Mouse (Mus musculus): ENCODE results near the gene Gm37240. TPM values are rescaled to one million over a fixed set of nuclear protein-coding genes. Genes with fewer than 3 reads are reported as not detected.
A peak's percentile ranks its signal among the peaks of the same experiment; 100 is the strongest.
"Not testable (repeated sequence)": the region's sequence is repeated elsewhere in the genome, so short reads cannot be mapped to it uniquely, and the experiment has no call there.

Gm37240 gene
- polyA plus RNA-seq, 1 experiment, result 1.9 TPM

- Histone ChIP-seq H3K27ac (ENCODE audit: insufficient read depth, low read length) (no peak overlapping the region), H3K4me3 (ENCODE audit: insufficient read depth, low read length) (no peak overlapping the region), H3K4me1 (ENCODE audit: control insufficient read depth, insufficient read depth, low read length) (peaks cover 2% of the 10 kb centered on the region; the same call in 1 of the 2 replicates)
- no peak for TF ChIP-seq CTCF (IDR thresholded peaks at IDR 0.05; ENCODE audit: borderline replicate concordance, insufficient read depth, low read length)
- no peak for TF ChIP-seq POLR2A (IDR thresholded peaks at IDR 0.05; ENCODE audit: low read depth, low read length)
Measured at GRCm38 (mm10) chr3:85584966-85585365, 302.4 kb downstream of the Gm37240 start.

GRCm38 (mm10) chr3:85583194-85583593 is 304.1 kb downstream of the Gm37240 start:
- TF ChIP-seq POLR2A (IDR thresholded peaks at IDR 0.05; ENCODE audit: low read depth, low read length), result no peak
- TF ChIP-seq CTCF (IDR thresholded peaks at IDR 0.05; ENCODE audit: borderline replicate concordance, insufficient read depth, low read length), result no peak
- Histone ChIP-seq H3K27ac (ENCODE audit: insufficient read depth, low read length) (no peak overlapping the region), H3K4me1 (ENCODE audit: control insufficient read depth, insufficient read depth, low read length) (no peaks in the 10 kb centered on the region), H3K4me3 (ENCODE audit: insufficient read depth, low read length) (no peak overlapping the region)

GRCm38 (mm10) chr3:85582726-85583125 is 304.6 kb downstream of the Gm37240 start:
- no peak for TF ChIP-seq POLR2A (IDR thresholded peaks at IDR 0.05; ENCODE audit: low read depth, low read length)
- no peak for TF ChIP-seq CTCF (IDR thresholded peaks at IDR 0.05; ENCODE audit: borderline replicate concordance, insufficient read depth, low read length)
- H3K27ac ChIP-seq (ENCODE audit: insufficient read depth, low read length), result no peak overlapping the region

GRCm38 (mm10) chr3:85573864-85574830 is 313.2 kb downstream of the Gm37240 start, which contains the start of gene Gatb:
Gene Gatb, plus strand, starts transcription at chr3:85574119.
- peak within 1 kb of the TSS; percentile 81 for H3K4me3 ChIP-seq (ENCODE audit: insufficient read depth, low read length)
- H3K4me1 ChIP-seq (ENCODE audit: control insufficient read depth, insufficient read depth, low read length), result no peaks in the 10 kb centered on the region
- TF ChIP-seq CTCF (IDR thresholded peaks at IDR 0.05; ENCODE audit: borderline replicate concordance, insufficient read depth, low read length), result peak; percentile 31; the same call in 1 of the 2 replicates
- TF ChIP-seq POLR2A (IDR thresholded peaks at IDR 0.05; ENCODE audit: low read depth, low read length), result peak; percentile 64
- peak within 1 kb of the TSS; percentile 19; the same call in 1 of the 2 replicates for H3K27ac ChIP-seq (ENCODE audit: insufficient read depth, low read length)

More at GRCm38 (mm10) chr3:85582726-85583125, 304.6 kb downstream of the Gm37240 start:
- Histone ChIP-seq H3K4me3 (ENCODE audit: insufficient read depth, low read length) (no peak overlapping the region), H3K4me1 (ENCODE audit: control insufficient read depth, insufficient read depth, low read length) (no peaks in the 10 kb centered on the region)

- no peaks in the 10 kb centered on the region for H3K4me1 ChIP-seq (ENCODE audit: control insufficient read depth, insufficient read depth, low read length)
- TF ChIP-seq CTCF (IDR thresholded peaks at IDR 0.05; ENCODE audit: borderline replicate concordance, insufficient read depth, low read length) (no peak), POLR2A (IDR thresholded peaks at IDR 0.05; ENCODE audit: low read depth, low read length) (no peak)
- peak overlapping the region; percentile 19; the same call in 1 of the 2 replicates for H3K4me3 ChIP-seq (ENCODE audit: insufficient read depth, low read length)
- no peak overlapping the region for H3K27ac ChIP-seq (ENCODE audit: insufficient read depth, low read length)
Measured at GRCm38 (mm10) chr3:85573216-85573863, 314.0 kb downstream of the Gm37240 start.

- not testable (repeated sequence) for H3K4me3 ChIP-seq (ENCODE audit: insufficient read depth, low read length); H3K4me1 ChIP-seq (ENCODE audit: control insufficient read depth, insufficient read depth, low read length); H3K27ac ChIP-seq (ENCODE audit: insufficient read depth, low read length)
Measured at GRCm38 (mm10) chr3:85572502-85572901, 314.8 kb downstream of the Gm37240 start.

GRCm38 (mm10) chr3:85571276-85571675 is 316.0 kb downstream of the Gm37240 start:
- H3K27ac ChIP-seq (ENCODE audit: insufficient read depth, low read length), result 0 out of 2 replicates have a peak overlapping the region, but pooled peaks have one; percentile 7
- no peak overlapping the region for H3K4me3 ChIP-seq (ENCODE audit: insufficient read depth, low read length)
- TF ChIP-seq POLR2A (IDR thresholded peaks at IDR 0.05; ENCODE audit: low read depth, low read length) (no peak), CTCF (IDR thresholded peaks at IDR 0.05; ENCODE audit: borderline replicate concordance, insufficient read depth, low read length) (no peak)
- no peaks in the 10 kb centered on the region for H3K4me1 ChIP-seq (ENCODE audit: control insufficient read depth, insufficient read depth, low read length)

GRCm38 (mm10) chr3:85564603-85565002 is 322.7 kb downstream of the Gm37240 start:
- Histone ChIP-seq H3K27ac (ENCODE audit: insufficient read depth, low read length) (no peak overlapping the region), H3K4me3 (ENCODE audit: insufficient read depth, low read length) (no peak overlapping the region), H3K4me1 (ENCODE audit: control insufficient read depth, insufficient read depth, low read length) (no peaks in the 10 kb centered on the region)
- TF ChIP-seq POLR2A (IDR thresholded peaks at IDR 0.05; ENCODE audit: low read depth, low read length), result no peak
- no peak for TF ChIP-seq CTCF (IDR thresholded peaks at IDR 0.05; ENCODE audit: borderline replicate concordance, insufficient read depth, low read length)

- no peak for TF ChIP-seq POLR2A (IDR thresholded peaks at IDR 0.05; ENCODE audit: low read depth, low read length)
- Histone ChIP-seq H3K4me3 (ENCODE audit: insufficient read depth, low read length) (no peak overlapping the region), H3K4me1 (ENCODE audit: control insufficient read depth, insufficient read depth, low read length) (peaks cover 3% of the 10 kb centered on the region; the same call in 1 of the 2 replicates), H3K27ac (ENCODE audit: insufficient read depth, low read length) (peak overlapping the region; percentile 19; the same call in 1 of the 2 replicates)
Measured at GRCm38 (mm10) chr3:85553731-85554277, 333.5 kb downstream of the Gm37240 start.
